Mouse (Mus musculus): ENCODE results near the gene Smndc1. TPM values are rescaled to one million over a fixed set of nuclear protein-coding genes. Genes with fewer than 3 reads are reported as not detected.
A peak's percentile ranks its signal among the peaks of the same experiment; 100 is the strongest.

Smndc1 gene
- polyA plus RNA-seq (2014; fragmentation: Nextera tagmentation; extraction: Ambion mirVana): 54.4 and 57.5 TPM in 2 replicates

DNA sequence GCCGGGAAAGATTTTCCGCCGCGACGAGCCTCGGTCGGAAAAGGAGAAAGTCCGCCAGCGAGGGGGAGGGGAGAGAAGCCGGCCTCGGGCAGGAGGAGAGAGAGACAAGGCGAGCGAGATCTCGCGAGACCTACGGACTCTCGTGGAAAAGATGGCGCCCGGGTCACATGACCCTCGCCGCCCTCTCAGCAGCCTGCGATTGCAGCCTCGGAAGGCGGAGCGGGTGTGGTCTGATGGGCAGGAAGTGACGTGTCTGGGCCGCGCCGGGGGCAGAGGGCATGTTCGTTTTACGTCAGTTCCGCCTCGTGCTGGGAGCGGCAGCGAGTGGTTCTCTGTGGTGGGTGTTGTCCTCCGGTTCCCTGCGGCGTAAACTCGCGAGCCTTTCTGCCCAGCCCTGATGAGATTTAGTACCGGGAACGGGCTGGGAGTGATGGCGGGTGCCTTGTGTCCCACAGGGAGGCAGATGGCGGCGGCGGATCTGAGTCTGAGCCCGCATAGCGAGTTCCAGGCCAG is at the start of gene Smndc1:
Gene Smndc1 (minus strand): TSS at position 84 of the 513 bp plus-strand sequence.
- Histone ChIP-seq H3K27ac (ENCODE audit: low read depth, low read length) (peak within 1 kb of the TSS; percentile 98), H3K4me3 (ENCODE audit: low read depth, low read length) (peak within 1 kb of the TSS; percentile 88), H3K4me2 (ENCODE audit: low read depth) (peak within 1 kb of the TSS; percentile 58), H3K36me3 (ENCODE audit: control insufficient read depth, insufficient read depth, low read length) (no peaks in the 10 kb centered on the region; the same call in 1 of the 2 replicates), H3K27me3 (ENCODE audit: control insufficient read depth, insufficient read depth, low read length) (no peaks in the 10 kb centered on the region), H3K9me3 (ENCODE audit: control insufficient read depth, low read length) (no peaks in the 10 kb centered on the region), H3K9ac (ENCODE audit: low read length) (peak within 1 kb of the TSS; percentile 96), H3K4me1 (ENCODE audit: control insufficient read depth, insufficient read depth, low read length) (no peaks in the 10 kb centered on the region)
- ATAC-seq (ENCODE audit: insufficient read depth, low FRiP score, low TSS enrichment) (peak; percentile 98), DNase-seq (ENCODE audit: low spot score) (peak; percentile 100)
- under 1% methylated on average over 48 of the region's 48 CpGs for WGBS

DNA sequence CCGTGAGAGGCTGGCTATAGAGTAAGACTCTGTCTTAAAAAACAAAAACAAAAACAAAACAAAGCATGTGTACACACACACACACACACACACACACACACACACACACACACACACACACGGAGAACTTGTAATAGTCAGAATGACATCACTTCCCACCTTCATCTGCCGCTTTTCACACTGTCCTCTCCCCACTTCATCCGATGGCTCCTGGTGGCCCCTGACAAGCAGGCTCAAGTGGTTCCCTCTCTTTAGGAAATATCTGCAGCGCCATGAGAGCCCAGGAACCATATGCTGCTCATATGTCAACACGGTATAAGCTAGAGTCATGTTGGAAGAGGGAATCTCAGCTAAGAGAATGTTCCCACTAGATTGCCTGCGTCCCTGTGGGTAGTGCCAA is 49.0 kb upstream of the Smndc1 start:
- ATAC-seq (ENCODE audit: insufficient read depth, low FRiP score, low TSS enrichment) (no peak), DNase-seq (ENCODE audit: low spot score) (no peak)
- Histone ChIP-seq H3K27ac (ENCODE audit: low read depth, low read length) (no peak overlapping the region), H3K9ac (ENCODE audit: low read length) (no peak overlapping the region), H3K36me3 (ENCODE audit: control insufficient read depth, insufficient read depth, low read length) (no peaks in the 10 kb centered on the region), H3K4me3 (ENCODE audit: low read depth, low read length) (no peak overlapping the region), H3K9me3 (ENCODE audit: control insufficient read depth, low read length) (no peaks in the 10 kb centered on the region), H3K4me1 (ENCODE audit: control insufficient read depth, insufficient read depth, low read length) (peaks cover 4% of the 10 kb centered on the region; the same call in 1 of the 2 replicates), H3K27me3 (ENCODE audit: control insufficient read depth, insufficient read depth, low read length) (no peaks in the 10 kb centered on the region), H3K4me2 (ENCODE audit: low read depth) (no peak overlapping the region)
- WGBS: 80% methylated on average over 7 of the region's 7 CpGs

- Histone ChIP-seq H3K36me3 (ENCODE audit: control insufficient read depth, insufficient read depth, low read length) (no peaks in the 10 kb centered on the region), H3K9me3 (ENCODE audit: control insufficient read depth, low read length) (no peaks in the 10 kb centered on the region), H3K4me1 (ENCODE audit: control insufficient read depth, insufficient read depth, low read length) (peaks cover 4% of the 10 kb centered on the region; the same call in 1 of the 2 replicates), H3K4me2 (ENCODE audit: low read depth) (no peak overlapping the region), H3K27me3 (ENCODE audit: control insufficient read depth, insufficient read depth, low read length) (no peaks in the 10 kb centered on the region), H3K27ac (ENCODE audit: low read depth, low read length) (no peak overlapping the region), H3K4me3 (ENCODE audit: low read depth, low read length) (no peak overlapping the region), H3K9ac (ENCODE audit: low read length) (no peak overlapping the region)
- DNase-seq (ENCODE audit: low spot score): no peak
- 91% methylated on average over 8 of the region's 8 CpGs for WGBS
- no peak for ATAC-seq (ENCODE audit: insufficient read depth, low FRiP score, low TSS enrichment)
Measured at GRCm38 (mm10) chr19:53437991-53438390, 47.6 kb upstream of the Smndc1 start.

DNA sequence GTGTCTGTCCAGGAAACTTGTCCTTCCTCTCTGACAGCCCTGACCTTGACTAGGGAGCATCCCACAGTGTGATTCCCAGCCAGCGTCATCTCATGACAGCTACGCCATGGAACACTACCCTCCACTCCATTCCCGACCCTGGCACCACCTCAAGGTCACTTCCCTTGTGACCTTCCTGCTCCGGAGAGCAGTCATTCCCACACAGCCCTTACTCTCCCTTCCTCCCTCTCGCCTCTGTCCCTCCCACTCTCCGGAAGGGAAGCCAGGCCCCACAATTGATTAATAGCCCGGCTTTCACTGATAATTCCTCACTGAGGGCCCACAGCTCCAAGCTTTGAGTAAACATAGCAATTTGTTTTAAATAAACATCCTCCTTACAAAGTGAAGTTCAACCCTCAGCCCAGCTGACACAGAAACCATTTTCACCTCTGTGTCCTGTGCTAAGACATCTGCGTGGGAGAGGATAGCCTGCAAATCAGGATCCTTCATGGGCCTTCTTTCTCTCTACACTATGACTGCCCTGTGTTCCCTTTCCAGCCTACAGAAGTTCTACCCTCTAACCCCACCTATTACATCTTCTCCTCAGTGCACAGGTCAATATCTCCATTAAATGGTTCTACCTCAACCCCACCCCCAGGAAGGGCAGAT is 47.1 kb upstream of the Smndc1 start:
- DNase-seq (ENCODE audit: low spot score) (no peak), ATAC-seq (ENCODE audit: insufficient read depth, low FRiP score, low TSS enrichment) (no peak)
- Histone ChIP-seq H3K27me3 (ENCODE audit: control insufficient read depth, insufficient read depth, low read length) (no peaks in the 10 kb centered on the region), H3K36me3 (ENCODE audit: control insufficient read depth, insufficient read depth, low read length) (no peaks in the 10 kb centered on the region), H3K4me2 (ENCODE audit: low read depth) (no peak overlapping the region), H3K27ac (ENCODE audit: low read depth, low read length) (no peak overlapping the region), H3K9me3 (ENCODE audit: control insufficient read depth, low read length) (no peaks in the 10 kb centered on the region), H3K4me1 (ENCODE audit: control insufficient read depth, insufficient read depth, low read length) (peaks cover 4% of the 10 kb centered on the region; the same call in 1 of the 2 replicates), H3K4me3 (ENCODE audit: low read depth, low read length) (no peak overlapping the region), H3K9ac (ENCODE audit: low read length) (no peak overlapping the region)
- WGBS: 53% methylated on average over 8 of the region's 8 CpGs

GRCm38 (mm10) chr19:53433949-53434689 is 43.7 kb upstream of the Smndc1 start:
- H3K4me3 ChIP-seq (ENCODE audit: low read depth, low read length): no peak overlapping the region
- no peak overlapping the region for H3K9ac ChIP-seq (ENCODE audit: low read length)
- ATAC-seq (ENCODE audit: insufficient read depth, low FRiP score, low TSS enrichment) (no peak), DNase-seq (ENCODE audit: low spot score) (no peak)
- 84% methylated on average over 10 of the region's 10 CpGs for WGBS
- H3K4me2 ChIP-seq (ENCODE audit: low read depth): no peak overlapping the region
- H3K9me3 ChIP-seq (ENCODE audit: control insufficient read depth, low read length): no peaks in the 10 kb centered on the region
- H3K36me3 ChIP-seq (ENCODE audit: control insufficient read depth, insufficient read depth, low read length): no peaks in the 10 kb centered on the region
- H3K27me3 ChIP-seq (ENCODE audit: control insufficient read depth, insufficient read depth, low read length): no peaks in the 10 kb centered on the region
- H3K4me1 ChIP-seq (ENCODE audit: control insufficient read depth, insufficient read depth, low read length): peaks cover 4% of the 10 kb centered on the region; the same call in 1 of the 2 replicates
- no peak overlapping the region for H3K27ac ChIP-seq (ENCODE audit: low read depth, low read length)

DNA sequence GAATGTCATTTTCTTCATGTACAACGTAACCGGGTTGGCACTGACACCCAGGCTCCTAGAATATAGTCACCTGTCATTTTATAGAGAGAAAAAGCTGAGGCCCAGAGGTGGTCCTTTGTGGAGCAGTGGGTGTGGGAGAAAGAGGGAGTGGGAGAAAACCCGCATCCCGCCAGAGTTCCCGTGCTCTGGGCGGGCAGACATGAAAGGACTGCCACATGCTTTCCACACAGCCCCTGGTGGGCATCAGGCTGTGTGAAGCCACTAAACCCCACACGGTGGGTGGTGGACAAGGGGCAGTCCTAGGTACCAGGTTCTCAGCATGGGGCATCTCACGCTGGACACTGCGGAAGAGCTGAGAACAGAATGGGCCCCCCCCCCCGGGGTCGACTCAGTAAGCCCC is 40.6 kb upstream of the Smndc1 start:
- no peak overlapping the region for H3K4me3 ChIP-seq (ENCODE audit: low read depth, low read length)
- peaks cover 4% of the 10 kb centered on the region; the same call in 1 of the 2 replicates for H3K4me1 ChIP-seq (ENCODE audit: control insufficient read depth, insufficient read depth, low read length)
- DNase-seq (ENCODE audit: low spot score) (no peak), ATAC-seq (ENCODE audit: insufficient read depth, low FRiP score, low TSS enrichment) (no peak)
- no peak overlapping the region for H3K9ac ChIP-seq (ENCODE audit: low read length)
- no peak overlapping the region for H3K4me2 ChIP-seq (ENCODE audit: low read depth)
- 88% methylated on average over 11 of the region's 11 CpGs for WGBS
- H3K9me3 ChIP-seq (ENCODE audit: control insufficient read depth, low read length): no peaks in the 10 kb centered on the region
- no peaks in the 10 kb centered on the region for H3K36me3 ChIP-seq (ENCODE audit: control insufficient read depth, insufficient read depth, low read length)
- no peak overlapping the region for H3K27ac ChIP-seq (ENCODE audit: low read depth, low read length)
- H3K27me3 ChIP-seq (ENCODE audit: control insufficient read depth, insufficient read depth, low read length): no peaks in the 10 kb centered on the region

- Histone ChIP-seq H3K4me3 (ENCODE audit: low read depth, low read length) (no peak overlapping the region), H3K9ac (ENCODE audit: low read length) (no peak overlapping the region), H3K9me3 (ENCODE audit: control insufficient read depth, low read length) (no peaks in the 10 kb centered on the region), H3K4me1 (ENCODE audit: control insufficient read depth, insufficient read depth, low read length) (peaks cover 4% of the 10 kb centered on the region; the same call in 1 of the 2 replicates), H3K27me3 (ENCODE audit: control insufficient read depth, insufficient read depth, low read length) (no peaks in the 10 kb centered on the region), H3K27ac (ENCODE audit: low read depth, low read length) (no peak overlapping the region), H3K36me3 (ENCODE audit: control insufficient read depth, insufficient read depth, low read length) (no peaks in the 10 kb centered on the region), H3K4me2 (ENCODE audit: low read depth) (no peak overlapping the region)
- DNase-seq (ENCODE audit: low spot score) (peak; percentile 48), ATAC-seq (ENCODE audit: insufficient read depth, low FRiP score, low TSS enrichment) (no peak; the same call in 1 of the 2 replicates)
- WGBS: 67% methylated on average over 9 of the region's 9 CpGs
Measured at GRCm38 (mm10) chr19:53430356-53430755, 40.0 kb upstream of the Smndc1 start.

- WGBS: 75% methylated on average over 8 of the region's 8 CpGs
- no peak overlapping the region for H3K27ac ChIP-seq (ENCODE audit: low read depth, low read length)
- H3K9me3 ChIP-seq (ENCODE audit: control insufficient read depth, low read length): no peaks in the 10 kb centered on the region
- H3K4me3 ChIP-seq (ENCODE audit: low read depth, low read length): no peak overlapping the region
- no peak for ATAC-seq (ENCODE audit: insufficient read depth, low FRiP score, low TSS enrichment)
- H3K36me3 ChIP-seq (ENCODE audit: control insufficient read depth, insufficient read depth, low read length): no peaks in the 10 kb centered on the region
- H3K4me1 ChIP-seq (ENCODE audit: control insufficient read depth, insufficient read depth, low read length): peaks cover 4% of the 10 kb centered on the region; the same call in 1 of the 2 replicates
- no peaks in the 10 kb centered on the region for H3K27me3 ChIP-seq (ENCODE audit: control insufficient read depth, insufficient read depth, low read length)
- no peak for DNase-seq (ENCODE audit: low spot score)
- H3K4me2 ChIP-seq (ENCODE audit: low read depth): no peak overlapping the region
- no peak overlapping the region for H3K9ac ChIP-seq (ENCODE audit: low read length)
Measured at GRCm38 (mm10) chr19:53427817-53428216, 37.4 kb upstream of the Smndc1 start.
